Mouse (Mus musculus) bone marrow macrophage, adult 2 months (primary cell): ENCODE results near the gene Map4.

ENCODE experiments used
- CTCF ChIP-seq: IDR thresholded peaks from 2 replicates; pipeline ENCODE4 v1.5.1; 2012; ENCODE audit warnings: low read depth, mild to moderate bottlenecking, low read length, moderate library complexity
- POLR2A ChIP-seq: IDR thresholded peaks from 2 replicates; pipeline ENCODE4 v1.6.1; 2012; ENCODE audit warnings: mild to moderate bottlenecking, low read depth, low read length, borderline replicate concordance

GRCm38 (mm10) chr9:110020405-110020804, 89.1 kb downstream of the Map4 start:
- TF ChIP-seq POLR2A, result no peak
- no peak for TF ChIP-seq CTCF
